Mouse (Mus musculus) MEL (cell line): Measurements from ENCODE around the gene Tmem132e. TPM values are rescaled to one million over a fixed set of nuclear protein-coding genes. Genes with fewer than 3 reads are reported as not detected.

ENCODE experiments used
- DNase-seq: peaks from one replicate; pipeline ENCODE4 v3.0.0; 2011; ENCODE audit warnings: low read depth, low spot score
- H3K27ac ChIP-seq: 2 replicates; pipeline ENCODE4 v1.5.1; 2012; ENCODE audit warnings: low read depth, mild to moderate bottlenecking, control low read depth, low read length, moderate library complexity; ENCODE audit not compliant: control insufficient read depth
- H3K27me3 ChIP-seq, 2 experiments: fragments of 150-350 bp in 1 of 2; sonication (generic) in 1 of 2; 2 replicates each; pipeline ENCODE4 v1.6.1; 2012; ENCODE audit warnings: low read length in 2 of 2, mild to moderate bottlenecking in 2 of 2, improper control_type of control experiment in 1 of 2, moderate library complexity in 1 of 2; ENCODE audit not compliant: insufficient read depth in 2 of 2, control insufficient read depth in 1 of 2
- H3K36me3 ChIP-seq, 2 experiments: 2 replicates each; pipeline ENCODE4 v1.6.1; 2012 to 2014; ENCODE audit warnings: low read length in 2 of 2, improper control_type of control experiment in 1 of 2, inconsistent platforms in 1 of 2, mild to moderate bottlenecking in 1 of 2; ENCODE audit not compliant: insufficient read depth in 2 of 2, control insufficient read depth in 1 of 2
- H3K4me1 ChIP-seq, 2 experiments: fragments of 150-350 bp in 1 of 2; sonication (generic) in 1 of 2; 2 replicates each; pipeline ENCODE4 v1.6.1; 2012; ENCODE audit warnings: low read length in 2 of 2, improper control_type of control experiment in 1 of 2, mild to moderate bottlenecking in 1 of 2; ENCODE audit not compliant: insufficient read depth in 2 of 2, control insufficient read depth in 1 of 2
- H3K4me3 ChIP-seq, 2 experiments: fragments of 150-350 bp in 1 of 2; sonication (generic) in 1 of 2; 2 replicates each; pipeline ENCODE4 v1.5.1; 2012; ENCODE audit warnings: low read depth in 2 of 2, low read length in 2 of 2, mild to moderate bottlenecking in 2 of 2, moderate library complexity in 2 of 2, control low read depth in 1 of 2, improper control_type of control experiment in 1 of 2; ENCODE audit not compliant: control insufficient read depth in 1 of 2, insufficient read depth in 1 of 2
- H3K79me2 ChIP-seq: 2 replicates; pipeline ENCODE4 v1.6.1; 2012; ENCODE audit warnings: mild to moderate bottlenecking, low read length, moderate library complexity; ENCODE audit not compliant: control insufficient read depth, poor library complexity, insufficient read depth
- H3K9ac ChIP-seq: 2 replicates; pipeline ENCODE4 v1.6.1; 2012; ENCODE audit warnings: low read depth, mild to moderate bottlenecking, control low read depth, low read length, moderate library complexity; ENCODE audit not compliant: control insufficient read depth, poor library complexity, severe bottlenecking
- H3K9me3 ChIP-seq: fragments of 150-350 bp; sonication (generic); replicated peaks from 2 replicates; pipeline ENCODE4 v1.6.1; 2012; ENCODE audit warnings: mild to moderate bottlenecking, low read length, improper control_type of control experiment, moderate library complexity; ENCODE audit not compliant: insufficient read depth
- BHLHE40 ChIP-seq: IDR thresholded peaks from 2 replicates; pipeline ENCODE4 v1.6.1; 2012; ENCODE audit warnings: low read depth, mild to moderate bottlenecking, inconsistent platforms, low read length, improper control_type of control experiment, borderline replicate concordance
- ELF1 ChIP-seq: IDR thresholded peaks from 2 replicates; pipeline ENCODE4 v1.6.1; 2014; ENCODE audit warnings: low read depth, mild to moderate bottlenecking, inconsistent platforms, low read length, improper control_type of control experiment, moderate library complexity
- GABPA ChIP-seq: IDR thresholded peaks from 2 replicates; pipeline ENCODE4 v1.6.1; 2012; ENCODE audit warnings: low read depth, mild to moderate bottlenecking, inconsistent platforms, low read length, improper control_type of control experiment, moderate library complexity
- HCFC1 ChIP-seq: IDR thresholded peaks from 2 replicates; pipeline ENCODE4 v1.6.1; 2012; ENCODE audit warnings: low read depth, mild to moderate bottlenecking, inconsistent platforms, low read length, improper control_type of control experiment, moderate library complexity
- MAX ChIP-seq: IDR thresholded peaks from 2 replicates; pipeline ENCODE4 v1.6.1; 2011; ENCODE audit warnings: low read length, improper control_type of control experiment
- MAZ ChIP-seq: IDR thresholded peaks from 2 replicates; pipeline ENCODE4 v1.6.1; 2012; ENCODE audit warnings: low read depth, mild to moderate bottlenecking, inconsistent platforms, low read length, improper control_type of control experiment
- POLR2A ChIP-seq, 2 experiments: IDR thresholded peaks; 2 replicates each; pipeline ENCODE4 v1.6.1; 2011 to 2012; ENCODE audit warnings: low read length in 2 of 2, mild to moderate bottlenecking in 2 of 2, control low read depth in 1 of 2, improper control_type of control experiment in 1 of 2, low read depth in 1 of 2, moderate library complexity in 1 of 2; ENCODE audit not compliant: control insufficient read depth in 1 of 2, insufficient read depth in 1 of 2, poor library complexity in 1 of 2
- POLR2AphosphoS2 ChIP-seq: IDR thresholded peaks from 2 replicates; pipeline ENCODE4 v1.6.1; 2011; ENCODE audit warnings: low read length, improper control_type of control experiment
- POLR2AphosphoS5 ChIP-seq: IDR thresholded peaks from 2 replicates; pipeline ENCODE4 v1.6.1; 2012; ENCODE audit warnings: low read depth, borderline replicate concordance, mild to moderate bottlenecking, inconsistent platforms, low read length, moderate library complexity, mixed read lengths
- SIN3A ChIP-seq: IDR thresholded peaks from 2 replicates; pipeline ENCODE4 v1.6.1; 2012; ENCODE audit warnings: low read length, improper control_type of control experiment, inconsistent platforms
- TBP ChIP-seq: IDR thresholded peaks from 2 replicates; pipeline ENCODE4 v1.8.0; 2011; ENCODE audit warnings: low read depth, low read length, improper control_type of control experiment
- USF2 ChIP-seq, 2 experiments: IDR thresholded peaks; 2 replicates each; pipeline ENCODE4 v1.6.1; 2011 to 2012; ENCODE audit warnings: improper control_type of control experiment in 2 of 2, low read length in 2 of 2, borderline replicate concordance in 1 of 2, inconsistent platforms in 1 of 2, low read depth in 1 of 2, mild to moderate bottlenecking in 1 of 2; ENCODE audit not compliant: insufficient read depth in 1 of 2
- ZC3H11A ChIP-seq: IDR thresholded peaks from 2 replicates; pipeline ENCODE4 v1.6.1; 2012; ENCODE audit warnings: low read depth, mild to moderate bottlenecking, inconsistent platforms, low read length, improper control_type of control experiment
- ZMIZ1 ChIP-seq: IDR thresholded peaks from 2 replicates; pipeline ENCODE4 v1.6.1; 2012; ENCODE audit warnings: low read depth, mild to moderate bottlenecking, inconsistent platforms, low read length, improper control_type of control experiment, moderate library complexity
- ZNF384 ChIP-seq: IDR thresholded peaks from 2 replicates; pipeline ENCODE4 v1.6.1; 2012; ENCODE audit warnings: low read depth, mild to moderate bottlenecking, inconsistent platforms, low read length, improper control_type of control experiment
- polyA plus RNA-seq, 2 experiments: library from polyadenylated mRNA; stranded (reverse) in 1 of 2; unstranded in 1 of 2; fragments of >175 nt in 1 of 2; fragments of >200 nt in 1 of 2; gene quantifications; 2 replicates each; pipeline versions ENCODE4 v1.2.1 to v1.2.4; 2012; ENCODE audit warnings: low replicate concordance in 2 of 2, low read depth in 1 of 2; ENCODE audit not compliant: insufficient read length in 2 of 2, insufficient read depth in 1 of 2, missing spikeins in 1 of 2
- total RNA-seq: library from RNA; depleted of rRNA; stranded (reverse); fragments of 300-350 nt; gene quantifications from 2 replicates; pipeline ENCODE4 v1.2.3, GENCODE M21; 2012; rRNA removed

Tmem132e gene
- not detected in 2 replicates for total RNA-seq
- polyA plus RNA-seq = not detected

- no peak for TF ChIP-seq MAX
- TF ChIP-seq HCFC1 = no peak
- TF ChIP-seq MAZ = no peak
- TF ChIP-seq GABPA = no peak
- TF ChIP-seq ZNF384 = no peak
- no peak for TF ChIP-seq ZMIZ1
- TF ChIP-seq POLR2AphosphoS2 = no peak
- no peak for TF ChIP-seq USF2 (IDR thresholded peaks at IDR 0.05; ENCODE audit: borderline replicate concordance in 1 of 2, insufficient read depth in 1 of 2, low read depth in 1 of 2, low read length in 2 of 2)
- H3K27ac ChIP-seq = no peak within 1 kb of the TSS
- no peak for DNase-seq
- H3K27me3 ChIP-seq = no peaks in the 10 kb centered on the region
- H3K4me3 ChIP-seq = no peak within 1 kb of the TSS
- H3K4me1 ChIP-seq = no peaks in the 10 kb centered on the region
- no peak within 1 kb of the TSS for H3K9ac ChIP-seq
- H3K79me2 ChIP-seq = no peaks in the 10 kb centered on the region
- H3K9me3 ChIP-seq = no peaks in the 10 kb centered on the region
- no peaks in the 10 kb centered on the region for H3K36me3 ChIP-seq
These were observed at the start of gene Tmem132e for GRCm38 (mm10) chr11:82388371-82389313. Gene Tmem132e (plus strand): TSS chr11:82388900.

GRCm38 (mm10) chr11:82339921-82340401, 48.7 kb upstream of the Tmem132e start:
- no peak overlapping the region for H3K4me3 ChIP-seq
- no peaks in the 10 kb centered on the region for H3K27me3 ChIP-seq
- no peak overlapping the region for H3K27ac ChIP-seq
- H3K36me3 ChIP-seq = no peaks in the 10 kb centered on the region
- DNase-seq = no peak
- TF ChIP-seq GABPA (no peak), POLR2A (IDR thresholded peaks at IDR 0.05; ENCODE audit: control insufficient read depth in 1 of 2, insufficient read depth in 1 of 2, low read depth in 1 of 2, low read length in 2 of 2, poor library complexity in 1 of 2) (no peak), SIN3A (no peak), HCFC1 (no peak), BHLHE40 (no peak), ELF1 (no peak), TBP (no peak), POLR2AphosphoS5 (no peak), ZC3H11A (no peak), MAX (no peak)
- H3K9ac ChIP-seq = no peak overlapping the region
- no peaks in the 10 kb centered on the region for H3K79me2 ChIP-seq
- H3K4me1 ChIP-seq = no peaks in the 10 kb centered on the region
- H3K9me3 ChIP-seq = no peaks in the 10 kb centered on the region
